Mouse (Mus musculus) lung, embryonic 16.5 days (tissue): ENCODE measurements at regions not wholly inside any gene's neighbourhood (a gene's known extent, or its start where the extent isn't known, plus 50 kb on each side); places are given as distances from the start of the nearest gene placed in this dataset. TPM values are rescaled to one million over a fixed set of nuclear protein-coding genes. Genes with fewer than 3 reads are reported as not detected.

ENCODE experiments used
- ATAC-seq: fragments of 200-750 bp; cut with Nextera tagmentation; 2 replicates; pipeline ENCODE4 v1.8.0; 2017; ENCODE audit warnings: low read depth, mild to moderate bottlenecking, moderate library complexity
- H3K27ac ChIP-seq: fragments of 300-500 bp; sonication (generic); 2 replicates; pipeline ENCODE4 v1.5.1; 2014; ENCODE audit warnings: mild to moderate bottlenecking, control low read depth, low read length
- H3K27me3 ChIP-seq: fragments of 300-500 bp; sonication (generic); 2 replicates; pipeline ENCODE4 v1.6.1; 2014; ENCODE audit warnings: low read depth, low read length, mixed read lengths; ENCODE audit not compliant: control insufficient read depth, insufficient read depth
- H3K36me3 ChIP-seq: fragments of 300-500 bp; sonication (generic); 2 replicates; pipeline ENCODE4 v1.6.1; 2014; ENCODE audit warnings: low read length; ENCODE audit not compliant: control insufficient read depth, insufficient read depth
- H3K4me1 ChIP-seq: fragments of 300-500 bp; sonication (generic); replicated peaks from 2 replicates; pipeline ENCODE4 v1.6.1; 2014; ENCODE audit warnings: low read length, mixed read lengths; ENCODE audit not compliant: control insufficient read depth, insufficient read depth
- H3K4me2 ChIP-seq: fragments of 300-500 bp; sonication (generic); 2 replicates; pipeline ENCODE4 v1.6.1; 2014; ENCODE audit warnings: low read depth, low read length, control low read depth
- H3K4me3 ChIP-seq: fragments of 300-500 bp; sonication (generic); 2 replicates; pipeline ENCODE4 v1.5.1; 2014; ENCODE audit warnings: mild to moderate bottlenecking, low read length, control low read depth
- H3K9ac ChIP-seq: fragments of 300-500 bp; sonication (generic); 2 replicates; pipeline ENCODE4 v1.6.1; 2014; ENCODE audit warnings: low read length, control low read depth
- H3K9me3 ChIP-seq: fragments of 300-500 bp; sonication (generic); 2 replicates; pipeline ENCODE4 v1.6.1; 2016; ENCODE audit warnings: low read length; ENCODE audit not compliant: control insufficient read depth
- WGBS: fragments of 180-500 bp; shearing (Covaris S2); extraction: QIAGEN DNeasy Blood & Tissue Kit; methylation state at CpG from one replicate; pipeline ENCODE4 v1.1.7; 2014; 5-methylcytosine and 5-hydroxymethylcytosine counted together
- microRNA-seq: library from miRNA; unstranded; fragments of <30 nt; microRNA quantifications from one replicate; pipeline ENCODE4, GENCODE M21; 2016

DNA sequence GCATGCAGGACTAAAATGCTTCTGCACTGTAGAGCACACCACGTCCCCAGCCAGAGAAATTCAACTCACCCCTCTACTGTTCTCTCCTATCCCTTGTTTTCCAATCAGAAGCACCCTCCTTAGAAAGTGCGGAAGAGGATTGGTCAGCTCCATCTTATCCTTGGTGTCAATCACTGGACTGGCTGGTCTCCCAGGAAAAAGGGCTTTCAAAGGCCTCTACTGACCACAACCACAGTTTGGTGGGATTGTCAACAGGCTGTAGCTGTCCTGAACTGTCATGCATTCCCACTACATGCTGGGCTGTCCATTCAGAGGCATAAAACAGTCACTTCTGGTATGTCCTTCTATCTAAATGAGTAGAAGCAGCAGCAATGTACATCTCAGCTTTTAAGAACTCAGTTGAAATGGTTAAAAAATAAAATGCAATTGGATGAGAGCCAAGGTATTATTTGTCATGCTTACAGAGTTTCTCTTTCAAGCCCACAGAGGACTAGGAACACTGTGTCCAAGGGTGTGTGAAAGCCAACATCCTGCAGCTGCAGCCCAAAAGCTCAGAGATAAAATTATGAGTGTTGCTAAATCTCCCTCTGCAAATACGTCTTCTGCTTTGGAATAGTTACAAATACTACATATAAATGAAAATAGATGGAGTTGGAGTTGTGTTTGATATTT, 101.2 kb upstream of the Tshz3 start:
- peak overlapping the region; percentile 78 for H3K27ac ChIP-seq
- no peaks in the 10 kb centered on the region for H3K27me3 ChIP-seq
- no peak overlapping the region for H3K9ac ChIP-seq
- no peak overlapping the region for H3K4me3 ChIP-seq
- H3K9me3 ChIP-seq, result peaks cover 9% of the 10 kb centered on the region
- WGBS, result 56% methylated on average over 3 of the region's 3 CpGs
- peak; percentile 93 for ATAC-seq
- no peaks in the 10 kb centered on the region for H3K36me3 ChIP-seq
- no peak overlapping the region for H3K4me2 ChIP-seq
- H3K4me1 ChIP-seq, result peaks cover 5% of the 10 kb centered on the region; the same call in 1 of the 2 replicates

- Histone ChIP-seq H3K9me3 (no peaks in the 10 kb centered on the region), H3K27me3 (no peaks in the 10 kb centered on the region), H3K4me1 (peaks cover 11% of the 10 kb centered on the region; the same call in 1 of the 2 replicates), H3K4me3 (no peak overlapping the region), H3K27ac (no peak overlapping the region), H3K4me2 (no peak overlapping the region), H3K36me3 (no peaks in the 10 kb centered on the region), H3K9ac (no peak overlapping the region)
- no peak for ATAC-seq
- 66% methylated on average over 18 of the region's 18 CpGs for WGBS
Observed at GRCm38 (mm10) chr7:36605026-36605698, 92.8 kb upstream of the Tshz3 start.

DNA sequence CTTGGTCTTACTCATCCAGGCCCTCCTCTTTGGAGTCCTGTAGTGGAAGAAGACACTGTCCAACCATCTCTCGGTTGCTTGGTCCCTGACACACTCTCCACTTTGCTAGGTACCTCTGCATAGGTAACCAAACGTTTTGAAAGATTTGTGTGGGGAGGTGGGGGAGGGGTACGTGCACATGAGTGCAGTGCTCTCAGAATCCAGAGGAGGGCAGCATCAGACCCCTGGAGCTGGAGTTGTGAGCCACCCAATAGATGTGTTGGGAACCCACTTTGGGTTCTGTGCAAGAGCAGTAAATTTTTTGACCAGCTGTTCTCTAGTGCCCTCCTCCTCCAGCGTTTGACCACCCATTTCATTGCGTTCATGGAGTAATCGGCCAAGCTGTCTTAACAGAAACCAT, 77.7 kb upstream of the Tshz3 start:
- H3K36me3 ChIP-seq, result no peaks in the 10 kb centered on the region
- no peak for ATAC-seq
- WGBS, result 65% methylated on average over 6 of the region's 6 CpGs
- H3K4me3 ChIP-seq, result no peak overlapping the region
- no peaks in the 10 kb centered on the region for H3K4me1 ChIP-seq
- H3K9me3 ChIP-seq, result no peaks in the 10 kb centered on the region
- no peak overlapping the region for H3K27ac ChIP-seq
- H3K27me3 ChIP-seq, result no peaks in the 10 kb centered on the region
- H3K4me2 ChIP-seq, result no peak overlapping the region
- H3K9ac ChIP-seq, result no peak overlapping the region

- Histone ChIP-seq H3K27ac (no peak overlapping the region), H3K9ac (no peak overlapping the region), H3K36me3 (no peaks in the 10 kb centered on the region), H3K4me1 (no peaks in the 10 kb centered on the region), H3K4me3 (no peak overlapping the region), H3K27me3 (no peaks in the 10 kb centered on the region), H3K4me2 (no peak overlapping the region), H3K9me3 (no peaks in the 10 kb centered on the region)
- WGBS, result 57% methylated on average over 3 of the region's 3 CpGs
- no peak for ATAC-seq
Observed at GRCm38 (mm10) chr7:36644252-36644651, 53.7 kb upstream of the Tshz3 start.

Small RNA genes lying in the stretch of these regions (microRNA-seq; reads per million reads assigned to microRNA genes)
- not detected for gene Gm25247
